Mouse (Mus musculus) embryo, embryonic 9.5 days (tissue): Measurements from ENCODE around the gene Zfp324.

Source experiments
- DNase-seq: peaks from one replicate; pipeline ENCODE4 v3.0.0-alpha.2; 2017; ENCODE audit errors: extremely low spot score

The Zfp324 gene

GRCm38 (mm10) chr7:13009143-13010004 is 43.7 kb downstream of the Zfp324 start:
- DNase-seq, result peak; percentile 97

- DNase-seq, result peak; percentile 49
These were observed 44.6 kb downstream of the Zfp324 start, which contains the start of gene Zbtb45 for GRCm38 (mm10) chr7:13010005-13010908. Gene Zbtb45, minus strand, starts transcription at chr7:13010034.

GRCm38 (mm10) chr7:13013671-13014070 is 48.0 kb downstream of the Zfp324 start:
- no peak for DNase-seq

- no peak for DNase-seq
These were observed 48.7 kb downstream of the Zfp324 start for GRCm38 (mm10) chr7:13014275-13014839.

- DNase-seq, result no peak
These were observed 49.6 kb downstream of the Zfp324 start for GRCm38 (mm10) chr7:13015217-13015616.

GRCm38 (mm10) chr7:13022773-13023535 is 57.3 kb downstream of the Zfp324 start:
- DNase-seq, result peak; percentile 90
